Mouse (Mus musculus): ENCODE results near the gene Nagk.
A peak's percentile ranks its signal among the peaks of the same experiment; 100 is the strongest.
"Not testable (repeated sequence)": the region's sequence is repeated elsewhere in the genome, so short reads cannot be mapped to it uniquely, and the experiment has no call there.

Gene Nagk

GRCm38 (mm10) chr6:83794760-83795296 is at the start of gene Nagk:
Gene Nagk, plus strand, starts transcription at chr6:83794982.
- DNase-seq (ENCODE audit: low read depth, low spot score), result peak; percentile 96

- DNase-seq (ENCODE audit: low read depth, low spot score), result no peak
These were observed 49.3 kb upstream of the Nagk start for GRCm38 (mm10) chr6:83745466-83745865.

- DNase-seq (ENCODE audit: low read depth, low spot score), result no peak
These were observed 45.5 kb upstream of the Nagk start for GRCm38 (mm10) chr6:83749286-83749685.

- DNase-seq (ENCODE audit: low read depth, low spot score), result peak; percentile 64
These were observed 44.6 kb upstream of the Nagk start for GRCm38 (mm10) chr6:83750171-83750684.

GRCm38 (mm10) chr6:83756051-83756450 is 38.7 kb upstream of the Nagk start:
- no peak for DNase-seq (ENCODE audit: low read depth, low spot score)

- DNase-seq (ENCODE audit: low read depth, low spot score), result no peak
These were observed 32.4 kb upstream of the Nagk start, which contains the start of gene Ankrd53 for GRCm38 (mm10) chr6:83762344-83762743. Gene Ankrd53, plus strand, starts transcription at chr6:83762644.

- DNase-seq (ENCODE audit: low read depth, low spot score), result peak; percentile 88
These were observed 31.8 kb upstream of the Nagk start for GRCm38 (mm10) chr6:83762880-83763431.

- no peak for DNase-seq (ENCODE audit: low read depth, low spot score)
These were observed 27.8 kb upstream of the Nagk start for GRCm38 (mm10) chr6:83766982-83767381.

GRCm38 (mm10) chr6:83768485-83768884 is 26.3 kb upstream of the Nagk start:
- DNase-seq (ENCODE audit: low read depth, low spot score), result no peak

GRCm38 (mm10) chr6:83774126-83774525 is 20.7 kb upstream of the Nagk start:
- no peak for DNase-seq (ENCODE audit: low read depth, low spot score)

GRCm38 (mm10) chr6:83774781-83775563 is 19.8 kb upstream of the Nagk start:
- DNase-seq (ENCODE audit: low read depth, low spot score), result peak; percentile 51

- peak; percentile 95 for DNase-seq (ENCODE audit: low read depth, low spot score)
These were observed 19.0 kb upstream of the Nagk start, which contains the start of gene Tex261 for GRCm38 (mm10) chr6:83775638-83776293. Gene Tex261, minus strand, starts transcription at chr6:83775813.

GRCm38 (mm10) chr6:83778306-83778705 is 16.5 kb upstream of the Nagk start:
- no peak for DNase-seq (ENCODE audit: low read depth, low spot score)

- DNase-seq (ENCODE audit: low read depth, low spot score), result peak; percentile 69
These were observed 15.8 kb upstream of the Nagk start for GRCm38 (mm10) chr6:83779026-83779425.

- DNase-seq (ENCODE audit: low read depth, low spot score), result no peak
These were observed 8.4 kb upstream of the Nagk start for GRCm38 (mm10) chr6:83786426-83786825.

GRCm38 (mm10) chr6:83788554-83788953 is 6.2 kb upstream of the Nagk start:
- DNase-seq (ENCODE audit: low read depth, low spot score), result no peak

- not testable (repeated sequence) for DNase-seq (ENCODE audit: low read depth, low spot score)
These were observed 4.2 kb upstream of the Nagk start for GRCm38 (mm10) chr6:83790533-83790932.

- peak; percentile 24 for DNase-seq (ENCODE audit: low read depth, low spot score)
These were observed 3.4 kb upstream of the Nagk start for GRCm38 (mm10) chr6:83791251-83791890.

GRCm38 (mm10) chr6:83795492-83795900 is 714 bp downstream of the Nagk start:
- peak; percentile 74 for DNase-seq (ENCODE audit: low read depth, low spot score)

GRCm38 (mm10) chr6:83796686-83797085 is 1.9 kb downstream of the Nagk start:
- no peak for DNase-seq (ENCODE audit: low read depth, low spot score)

GRCm38 (mm10) chr6:83802033-83802432 is 7.3 kb downstream of the Nagk start:
- DNase-seq (ENCODE audit: low read depth, low spot score), result no peak

GRCm38 (mm10) chr6:83802846-83803245 is 8.1 kb downstream of the Nagk start:
- no peak for DNase-seq (ENCODE audit: low read depth, low spot score)
